Comparison of ENCODE assay signal across 8 mouse cellular contexts in genomic region chr10:70097911-70098569, GRCm38 (mm10). TPM values are rescaled to one million over a fixed set of nuclear protein-coding genes. Genes with fewer than 3 reads are reported as not detected.
DNase-seq lines count a peak whose midpoint lies in the region; ATAC-seq and TF ChIP-seq lines count a peak whose summit lies in the region.

No protein-coding gene starts in this region.

- H3K36me3 ChIP-seq in C2C12 (ENCODE audit: control insufficient read depth, insufficient read depth): peaks cover 9% of the 10 kb centered on the region
- H3K36me3 ChIP-seq in forebrain, embryonic 16.5 days (ENCODE audit: control insufficient read depth, insufficient read depth): 0 out of 2 replicates have a peak, but pooled peaks cover 2% of the 10 kb centered on the region
- H3K36me3 ChIP-seq in lung, embryonic 14.5 days (ENCODE audit: insufficient read depth): no peaks in the 10 kb centered on the region

- peak overlapping the region; percentile 88 for H3ac ChIP-seq in C2C12 (ENCODE audit: control insufficient read depth, insufficient read length, low read depth)

- peaks cover 59% of the 10 kb centered on the region for H3K79me2 ChIP-seq in C2C12 (ENCODE audit: control insufficient read depth, insufficient read depth)

- peaks cover 50% of the 10 kb centered on the region for H3K79me3 ChIP-seq in C2C12 (ENCODE audit: low read depth)

- peak; percentile 71 to 74 for DNase-seq in heart, postnatal 14 days
- peak; percentile 46 to 71 for DNase-seq in layer of hippocampus, adult 8-10 months (ENCODE audit: low spot score in 2 of 2)
- peak; percentile 71 for DNase-seq in lung, embryonic 14.5 days
- DNase-seq in ovary, postnatal 10 days (ENCODE audit: low spot score): peak; percentile 41
- DNase-seq in thymus, postnatal 14 days: peak; percentile 56

- ATAC-seq in forebrain, embryonic 16.5 days: peak; percentile 41
- ATAC-seq in lung, embryonic 14.5 days (ENCODE audit: insufficient read depth): peak; percentile 68

- TF ChIP-seq CTCF in C2C12 (IDR thresholded peaks at IDR 0.05; ENCODE audit: control insufficient read depth, insufficient read depth, insufficient read length): no peak
- no peak for TF ChIP-seq CTCF in lung, embryonic 14.5 days (IDR thresholded peaks at IDR 0.05; ENCODE audit: low read depth)

- H3K27ac ChIP-seq in brown adipose tissue, adult 24 weeks (replicated peaks; ENCODE audit: low read depth, low read length): peak overlapping the region; percentile 52; the same call in 1 of the 2 replicates
- H3K27ac ChIP-seq in forebrain, embryonic 16.5 days (ENCODE audit: low read length): peak overlapping the region; percentile 80
- peak overlapping the region; percentile 80 for H3K27ac ChIP-seq in lung, embryonic 14.5 days (ENCODE audit: low read depth)

- H3K4me1 ChIP-seq in brown adipose tissue, adult 24 weeks (ENCODE audit: control insufficient read depth, insufficient read depth, insufficient read length, low read length): peaks cover 10% of the 10 kb centered on the region
- H3K4me1 ChIP-seq in forebrain, embryonic 16.5 days (replicated peaks; ENCODE audit: control insufficient read depth, insufficient read depth, low read length): peaks cover 31% of the 10 kb centered on the region
- H3K4me1 ChIP-seq in lung, embryonic 14.5 days (ENCODE audit: insufficient read depth): peaks cover 15% of the 10 kb centered on the region

- peak overlapping the region; percentile 91 for H3K9ac ChIP-seq in forebrain, embryonic 16.5 days (replicated peaks; ENCODE audit: low read depth, low read length)
- H3K9ac ChIP-seq in lung, embryonic 14.5 days: peak overlapping the region; percentile 95

- no peaks in the 10 kb centered on the region for H3K9me3 ChIP-seq in forebrain, embryonic 16.5 days (ENCODE audit: control insufficient read depth, low read length)
- no peaks in the 10 kb centered on the region; the same call in 1 of the 2 replicates for H3K9me3 ChIP-seq in lung, embryonic 14.5 days (ENCODE audit: low read depth, low read length)

- no peaks in the 10 kb centered on the region for H3K27me3 ChIP-seq in C2C12 (ENCODE audit: control insufficient read depth, insufficient read depth, insufficient read length)
- no peaks in the 10 kb centered on the region for H3K27me3 ChIP-seq in forebrain, embryonic 16.5 days (replicated peaks; ENCODE audit: control insufficient read depth, insufficient read depth, low read length)
- no peaks in the 10 kb centered on the region for H3K27me3 ChIP-seq in lung, embryonic 14.5 days (ENCODE audit: insufficient read depth, low read length)

- WGBS in forebrain, embryonic 16.5 days: under 1% methylated on average over 29 of the region's 29 CpGs
- 1% methylated on average over 29 of the region's 29 CpGs for WGBS in lung, embryonic 14.5 days

- intact Hi-C loops in heart, postnatal 14 days (cut with DNase I): loop anchor here (5.0 kb wide), 5 partner anchors 34 to 199 kb away; no protein-coding TSS in a partner anchor

- H3K4me2 ChIP-seq in forebrain, embryonic 16.5 days (ENCODE audit: low read length): peak overlapping the region; percentile 93
- H3K4me2 ChIP-seq in lung, embryonic 14.5 days: peak overlapping the region; percentile 84

- peak overlapping the region; percentile 89 for H3K4me3 ChIP-seq in C2C12 (ENCODE audit: insufficient read depth, poor library complexity, severe bottlenecking)
- H3K4me3 ChIP-seq in brown adipose tissue, adult 24 weeks (ENCODE audit: insufficient read depth, low read depth, low read length): peak overlapping the region; percentile 92
- peak overlapping the region; percentile 96 for H3K4me3 ChIP-seq in forebrain, embryonic 16.5 days (replicated peaks; ENCODE audit: low read length)
- H3K4me3 ChIP-seq in lung, embryonic 14.5 days (ENCODE audit: low read depth, low read length): peak overlapping the region; percentile 98

TF ChIP-seq in C2C12, 6 proteins besides CTCF, POLR2A, EP300 and RAD21:
- TF ChIP-seq FOSL1 (IDR thresholded peaks at IDR 0.05; ENCODE audit: insufficient read depth, low read length, poor library complexity, severe bottlenecking) (no peak), USF1 (IDR thresholded peaks at IDR 0.05; ENCODE audit: low read depth) (no peak), MYOD1 (IDR thresholded peaks at IDR 0.05; ENCODE audit: control insufficient read depth, insufficient read length, low read depth) (no peak), MYOG (IDR thresholded peaks at IDR 0.05; ENCODE audit: control insufficient read depth, extremely low read depth, insufficient read length) (no peak), MAX (IDR thresholded peaks at IDR 0.05) (no peak), CEBPB (IDR thresholded peaks at IDR 0.05; ENCODE audit: low read depth) (no peak)

RNA-seq across cellular contexts. Expression of gene Ccdc6, which starts 1.1 kb away (rescaled TPM):
- 16.8 TPM for polyA plus RNA-seq in C2C12 (2012; fragmentation: generic; extraction: Trizol)
- polyA plus RNA-seq in brown adipose tissue, adult 24 weeks (2012; ENCODE audit: insufficient read depth, insufficient read length, missing spikeins): 12.7 and 16.1 TPM in 2 replicates
- polyA plus RNA-seq in forebrain, embryonic 16.5 days (2015; fragmentation: Nextera tagmentation; extraction: Ambion mirVana): 16.1 and 18.1 TPM in 2 replicates
- 10 to 100 TPM; 31.0 to 31.4 TPM for total RNA-seq in heart, postnatal 14 days (2021)
- total RNA-seq in layer of hippocampus, adult 8-10 months (2022): 10 to 100 TPM; 56.7 to 70.6 (median 66.3) TPM
- polyA plus RNA-seq in lung, embryonic 14.5 days (2014; fragmentation: Nextera tagmentation; extraction: Ambion mirVana): 21.9 TPM in 2 replicates

Comparison
In these comparisons a context has a peak if more than half of its experiments do, and no peak if none do; other contexts are left out.
1. Peak in every context shown above with its lines: DNase-seq, ATAC-seq, H3K4me3 ChIP-seq and H3K27ac ChIP-seq.